Mouse (Mus musculus): ENCODE data around the gene Card6.

GRCm38 (mm10) chr15:5156355-5156754, 48.0 kb upstream of the Card6 start:
- TF ChIP-seq CTCF (IDR thresholded peaks at IDR 0.05; ENCODE audit: low read depth, low read length) (no peak), POLR2A (IDR thresholded peaks at IDR 0.05; ENCODE audit: borderline replicate concordance, low read depth, low read length) (no peak)
